Mouse (Mus musculus): ENCODE data around the gene Eme2.
"Not testable (repeated sequence)": the region's sequence is repeated elsewhere in the genome, so short reads cannot be mapped to it uniquely, and the experiment has no call there.

The Eme2 gene

GRCm38 (mm10) chr17:24894995-24895547 is at the start of gene Eme2, which contains the start of gene Mrps34:
TSS of gene Eme2 (minus strand) at chr17:24895087.
TSS of gene Mrps34 (plus strand) at chr17:24895116.
- in situ Hi-C loops (cut with MboI, MseI): no loop called here

- in situ Hi-C loops (cut with MboI, MseI): not testable (repeated sequence)
These were observed 48.7 kb upstream of the Eme2 start for GRCm38 (mm10) chr17:24943589-24943988.

- in situ Hi-C loops (cut with MboI, MseI): no loop called here
These were observed 48.1 kb upstream of the Eme2 start for GRCm38 (mm10) chr17:24943036-24943435.

- in situ Hi-C loops (cut with MboI, MseI): not testable (repeated sequence)
These were observed 47.6 kb upstream of the Eme2 start for GRCm38 (mm10) chr17:24942453-24942852.

GRCm38 (mm10) chr17:24937266-24937665 is 42.4 kb upstream of the Eme2 start:
- in situ Hi-C loops (cut with MboI, MseI): no loop called here

GRCm38 (mm10) chr17:24936259-24937237 is 41.7 kb upstream of the Eme2 start, which contains the start of gene Mapk8ip3:
TSS of gene Mapk8ip3 (minus strand) at chr17:24936977.
- in situ Hi-C loops (cut with MboI, MseI): no loop called here

- in situ Hi-C loops (cut with MboI, MseI): no loop called here
These were observed 40.8 kb upstream of the Eme2 start for GRCm38 (mm10) chr17:24935666-24936065.

GRCm38 (mm10) chr17:24934926-24935325 is 40.0 kb upstream of the Eme2 start:
- in situ Hi-C loops (cut with MboI, MseI): no loop called here

GRCm38 (mm10) chr17:24933163-24933562 is 38.3 kb upstream of the Eme2 start:
- in situ Hi-C loops (cut with MboI, MseI): no loop called here

GRCm38 (mm10) chr17:24932431-24932830 is 37.5 kb upstream of the Eme2 start:
- in situ Hi-C loops (cut with MboI, MseI): no loop called here

GRCm38 (mm10) chr17:24929506-24929905 is 34.6 kb upstream of the Eme2 start:
- in situ Hi-C loops (cut with MboI, MseI): no loop called here

- in situ Hi-C loops (cut with MboI, MseI): no loop called here
These were observed 28.4 kb upstream of the Eme2 start for GRCm38 (mm10) chr17:24923246-24923645.

- in situ Hi-C loops (cut with MboI, MseI): no loop called here
These were observed 19.1 kb upstream of the Eme2 start for GRCm38 (mm10) chr17:24913984-24914383.

GRCm38 (mm10) chr17:24907591-24907990 is 12.7 kb upstream of the Eme2 start:
- in situ Hi-C loops (cut with MboI, MseI): no loop called here

GRCm38 (mm10) chr17:24903767-24904166 is 8.9 kb upstream of the Eme2 start:
- in situ Hi-C loops (cut with MboI, MseI): no loop called here

GRCm38 (mm10) chr17:24902671-24903474 is 8.0 kb upstream of the Eme2 start:
- in situ Hi-C loops (cut with MboI, MseI): no loop called here

GRCm38 (mm10) chr17:24902124-24902523 is 7.2 kb upstream of the Eme2 start:
- in situ Hi-C loops (cut with MboI, MseI): no loop called here

- in situ Hi-C loops (cut with MboI, MseI): no loop called here
These were observed 5.1 kb upstream of the Eme2 start for GRCm38 (mm10) chr17:24900014-24900413.

- in situ Hi-C loops (cut with MboI, MseI): no loop called here
These were observed 4.3 kb upstream of the Eme2 start for GRCm38 (mm10) chr17:24899153-24899552.

GRCm38 (mm10) chr17:24898041-24898854 is 3.4 kb upstream of the Eme2 start:
- in situ Hi-C loops (cut with MboI, MseI): no loop called here

GRCm38 (mm10) chr17:24897600-24897999 is 2.7 kb upstream of the Eme2 start:
- in situ Hi-C loops (cut with MboI, MseI): no loop called here

Measured in T-helper 1 cell (primary cell).